Mouse (Mus musculus) E14TG2a.4 (cell line): ENCODE measurements around the gene Epha6.

Experiments
- H3K27me3 ChIP-seq: 2 replicates; pipeline ENCODE4 v1.6.1; 2014; ENCODE audit warnings: low read length, control low read depth; ENCODE audit not compliant: insufficient read depth
- H3K36me3 ChIP-seq: 2 replicates; pipeline ENCODE4 v1.6.1; 2014; ENCODE audit warnings: low read length, control low read depth; ENCODE audit not compliant: insufficient read depth
- H3K4me1 ChIP-seq: replicated peaks from 2 replicates; pipeline ENCODE4 v1.6.1; 2014; ENCODE audit warnings: low read depth, low read length, control low read depth
- H3K4me3 ChIP-seq: replicated peaks from 2 replicates; pipeline ENCODE4 v1.5.1; 2014; ENCODE audit warnings: mild to moderate bottlenecking, low read length
- H3K9me3 ChIP-seq: 2 replicates; pipeline ENCODE4 v1.6.1; 2014; ENCODE audit warnings: low read length, control low read depth
- CTCF ChIP-seq: conservative IDR thresholded peaks from 2 replicates; pipeline ENCODE4 v1.5.1; 2014; ENCODE audit warnings: low read length
- NANOG ChIP-seq: IDR thresholded peaks from 2 replicates; pipeline ENCODE4 v1.6.1; 2014; ENCODE audit warnings: borderline replicate concordance, low read length, mixed read lengths
- POU5F1 ChIP-seq: IDR thresholded peaks from 2 replicates; pipeline ENCODE4 v1.6.1; 2014; ENCODE audit warnings: low read length, borderline replicate concordance

The Epha6 gene

DNA sequence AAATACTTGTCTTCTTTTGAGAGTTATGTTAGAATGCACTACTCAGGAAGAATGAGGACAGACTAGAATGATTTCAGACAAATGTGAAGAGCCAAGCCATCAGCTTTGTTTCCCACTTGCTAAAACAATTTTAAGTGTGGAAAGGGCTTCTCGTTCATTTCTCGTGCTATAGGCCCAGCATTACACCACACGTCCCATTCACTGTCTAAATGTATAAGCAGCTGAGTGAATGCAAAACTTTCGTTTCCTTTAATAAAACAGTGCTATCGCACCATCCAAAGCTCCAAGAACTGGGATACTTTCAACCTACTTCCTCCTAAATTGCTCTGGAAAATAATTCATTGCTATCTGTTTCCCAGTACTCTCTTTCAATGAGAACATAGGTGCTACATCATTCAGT is 916.2 kb downstream of the Epha6 start:
- no peak for TF ChIP-seq POU5F1
- TF ChIP-seq CTCF: no peak
- no peak for TF ChIP-seq NANOG
- Histone ChIP-seq H3K4me3 (no peak overlapping the region), H3K27me3 (no peaks in the 10 kb centered on the region)

DNA sequence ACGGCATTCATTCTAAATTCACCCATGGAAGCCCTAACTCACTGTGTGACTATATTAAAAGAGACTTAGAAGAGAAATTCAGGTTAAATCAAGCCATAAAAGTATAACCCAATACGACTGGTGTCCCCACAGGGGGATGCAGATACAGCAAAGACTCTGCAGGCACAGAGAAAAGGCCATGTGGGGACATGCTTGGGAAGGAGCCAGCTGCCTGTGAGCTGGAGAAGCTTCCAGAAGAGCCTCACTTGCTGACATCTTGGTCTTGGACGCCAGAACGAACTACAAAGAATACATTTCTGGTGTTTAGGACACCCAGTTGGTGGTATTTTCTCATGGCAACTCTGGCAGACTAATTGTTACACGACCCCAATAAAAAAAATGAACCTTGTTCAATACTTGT is 920.2 kb downstream of the Epha6 start:
- H3K4me3 ChIP-seq: no peak overlapping the region

More for the DNA sequence above, 916.2 kb downstream of the Epha6 start:
- Histone ChIP-seq H3K9me3 (0 out of 2 replicates have a peak, but pooled peaks cover 7% of the 10 kb centered on the region), H3K4me1 (no peaks in the 10 kb centered on the region), H3K36me3 (no peaks in the 10 kb centered on the region)

DNA sequence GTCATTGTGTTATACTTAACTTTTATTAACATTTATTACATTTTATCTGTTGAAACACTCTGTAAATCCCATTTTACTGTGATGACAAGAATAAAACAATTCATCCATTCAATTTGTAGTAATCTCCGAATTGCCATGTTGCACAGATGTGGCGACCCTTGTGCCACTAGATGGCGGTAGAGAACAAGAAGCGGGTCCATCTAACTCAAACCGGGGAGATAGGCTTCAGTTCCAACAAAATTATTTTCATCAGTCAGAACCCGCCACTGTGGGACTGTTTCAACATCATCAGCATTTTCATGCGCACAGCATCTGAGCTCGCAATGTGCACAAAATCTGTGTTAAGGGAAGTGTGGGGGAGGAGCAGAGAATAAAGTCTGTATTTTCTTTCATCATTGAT is 921.9 kb downstream of the Epha6 start:
- Histone ChIP-seq H3K9me3 (0 out of 2 replicates have a peak, but pooled peaks cover under 1% of the 10 kb centered on the region), H3K27me3 (no peaks in the 10 kb centered on the region), H3K4me3 (no peak overlapping the region), H3K36me3 (no peaks in the 10 kb centered on the region), H3K4me1 (no peaks in the 10 kb centered on the region)
- TF ChIP-seq CTCF (peak; percentile 90), POU5F1 (no peak), NANOG (no peak)

More for the DNA sequence above, 920.2 kb downstream of the Epha6 start:
- Histone ChIP-seq H3K36me3 (no peaks in the 10 kb centered on the region), H3K27me3 (no peaks in the 10 kb centered on the region), H3K9me3 (0 out of 2 replicates have a peak, but pooled peaks cover 7% of the 10 kb centered on the region), H3K4me1 (no peaks in the 10 kb centered on the region)
- TF ChIP-seq POU5F1: no peak
- TF ChIP-seq NANOG: no peak
- no peak for TF ChIP-seq CTCF

DNA sequence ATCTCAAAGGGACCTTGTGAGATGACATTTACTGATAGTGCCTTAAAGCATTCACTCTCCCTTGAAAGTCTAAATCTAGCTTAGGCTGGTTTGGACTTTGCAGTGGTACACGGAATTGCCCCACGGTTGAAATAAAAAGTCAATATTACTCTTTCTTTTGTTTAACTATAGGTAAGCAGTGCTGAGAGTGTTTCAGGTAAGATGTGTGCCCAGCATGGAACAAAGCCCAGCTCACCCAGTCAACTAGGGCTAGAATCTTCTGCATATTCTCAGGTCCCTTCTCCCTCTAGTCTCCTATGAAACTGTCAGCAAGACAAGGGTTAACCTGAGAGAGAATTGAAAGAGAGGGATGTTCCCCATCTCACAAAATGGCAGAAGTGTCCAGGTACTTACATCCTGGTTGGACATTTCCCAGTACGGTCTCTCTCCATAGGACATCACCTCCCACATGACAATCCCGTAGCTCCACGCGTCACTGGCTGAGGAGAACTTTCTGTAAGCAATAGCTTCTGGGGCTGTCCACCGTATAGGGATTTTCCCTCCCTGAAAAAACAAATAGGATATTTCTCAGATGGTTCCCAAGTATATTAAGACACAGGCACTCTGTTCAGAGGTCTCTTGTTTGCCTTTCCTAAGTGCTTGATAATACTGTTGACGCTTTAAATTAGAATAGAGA is 923.0 kb downstream of the Epha6 start:
- Histone ChIP-seq H3K36me3 (no peaks in the 10 kb centered on the region), H3K4me3 (no peak overlapping the region), H3K27me3 (no peaks in the 10 kb centered on the region), H3K9me3 (no peaks in the 10 kb centered on the region), H3K4me1 (no peaks in the 10 kb centered on the region)
- no peak for TF ChIP-seq POU5F1

DNA sequence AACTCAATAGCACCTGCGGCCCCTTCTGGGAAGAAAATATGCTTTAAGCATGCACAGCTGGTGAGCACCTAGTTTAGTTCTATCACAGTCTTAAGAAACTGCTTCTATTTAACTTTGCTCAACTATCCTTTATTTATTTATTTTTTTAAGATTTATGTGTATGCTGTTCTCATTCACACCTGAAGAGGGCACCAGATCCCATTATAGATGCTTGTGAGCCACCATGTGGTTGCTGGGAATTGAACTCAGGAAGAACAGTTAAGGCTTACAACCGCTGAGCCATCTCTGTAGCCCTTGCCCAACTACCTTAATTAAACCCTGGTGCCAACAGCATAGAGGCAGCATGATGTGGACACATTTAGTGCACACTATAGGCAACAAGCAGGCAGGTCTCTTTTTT is 938.4 kb downstream of the Epha6 start:
- no peaks in the 10 kb centered on the region for H3K9me3 ChIP-seq
- H3K4me1 ChIP-seq: no peaks in the 10 kb centered on the region
- no peak overlapping the region for H3K4me3 ChIP-seq
- H3K27me3 ChIP-seq: no peaks in the 10 kb centered on the region
- no peaks in the 10 kb centered on the region for H3K36me3 ChIP-seq
- TF ChIP-seq POU5F1 (no peak), CTCF (peak; percentile 28), NANOG (no peak)

DNA sequence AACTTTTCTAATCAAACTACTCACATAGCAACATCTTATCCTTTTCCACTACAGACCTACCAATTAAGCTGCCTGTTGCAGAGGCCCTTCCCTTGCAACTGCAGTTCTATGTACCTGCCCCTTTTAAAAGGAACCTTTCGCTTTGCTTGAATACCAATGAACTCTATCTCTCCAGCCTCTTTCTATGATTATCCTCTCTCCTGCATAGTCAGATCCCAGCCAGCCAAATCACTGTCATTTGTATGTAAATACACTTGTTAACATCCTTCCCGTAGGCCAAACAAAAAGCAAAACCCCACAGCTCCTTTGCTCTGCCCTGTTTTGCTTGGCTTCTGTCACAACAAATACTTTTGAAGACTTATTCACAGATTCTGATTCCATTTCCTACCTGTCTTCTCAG is 961.6 kb downstream of the Epha6 start:
- H3K27me3 ChIP-seq: no peaks in the 10 kb centered on the region
- no peaks in the 10 kb centered on the region; the same call in 1 of the 2 replicates for H3K9me3 ChIP-seq
- H3K4me3 ChIP-seq: no peak overlapping the region
- peaks cover 23% of the 10 kb centered on the region for H3K4me1 ChIP-seq
- H3K36me3 ChIP-seq: no peaks in the 10 kb centered on the region
- TF ChIP-seq CTCF: no peak
- TF ChIP-seq NANOG: no peak; the same call in 1 of the 2 replicates
- TF ChIP-seq POU5F1: no peak

DNA sequence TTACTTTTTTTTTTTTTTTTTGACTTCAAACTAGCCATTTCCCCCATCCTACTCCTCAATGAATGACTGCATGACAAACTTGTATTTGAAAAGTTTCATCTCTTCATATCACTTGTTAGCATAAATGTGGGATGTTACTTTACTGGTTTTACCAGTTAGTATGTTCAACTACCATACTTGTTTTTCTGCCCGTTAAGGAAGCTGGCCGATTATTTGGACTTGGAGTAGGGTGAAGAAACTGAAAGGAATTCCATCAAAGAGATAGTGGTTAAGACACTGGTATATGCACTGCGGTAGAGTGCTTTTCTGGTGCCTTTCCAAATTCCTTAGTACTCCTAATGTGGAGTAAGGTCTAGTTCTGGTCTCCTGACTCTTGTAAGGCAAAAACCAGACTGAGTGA is 965.3 kb downstream of the Epha6 start:
- H3K36me3 ChIP-seq: no peaks in the 10 kb centered on the region
- no peak for TF ChIP-seq NANOG
- no peak for TF ChIP-seq CTCF
- no peak for TF ChIP-seq POU5F1
- no peaks in the 10 kb centered on the region for H3K9me3 ChIP-seq
- peaks cover 27% of the 10 kb centered on the region for H3K4me1 ChIP-seq
- H3K27me3 ChIP-seq: no peaks in the 10 kb centered on the region
- peak overlapping the region; percentile 88; the same call in 1 of the 2 replicates for H3K4me3 ChIP-seq

DNA sequence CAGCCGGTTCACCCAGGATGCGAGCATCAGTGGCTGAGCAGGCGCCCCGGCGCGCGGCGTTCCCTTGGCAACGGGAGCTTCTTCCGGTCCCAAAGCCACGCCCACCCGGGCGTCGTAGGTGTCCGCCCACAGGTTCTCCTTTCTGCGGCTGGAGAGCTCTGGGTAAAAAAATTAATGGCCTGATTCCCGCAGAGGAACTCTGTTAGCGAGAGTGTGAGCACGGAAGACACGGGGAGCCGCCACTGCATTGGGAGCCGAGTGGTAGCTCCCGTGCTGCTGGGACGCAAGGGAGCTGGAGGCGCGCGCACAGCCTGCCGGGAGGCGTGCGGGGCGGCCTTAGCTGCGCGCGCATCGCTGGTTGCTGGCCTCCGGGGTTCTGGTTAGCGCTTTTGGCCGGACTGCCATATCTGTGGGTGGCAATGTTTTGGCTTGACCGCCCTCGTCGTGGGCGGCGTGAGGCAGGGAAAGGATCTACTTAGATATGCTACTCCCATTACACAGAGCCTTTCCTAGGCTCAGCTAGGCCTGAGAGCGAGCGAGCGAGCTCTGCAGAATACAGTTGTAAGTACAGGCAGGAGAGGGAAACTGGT is 966.1 kb downstream of the Epha6 start, which contains the start of gene Arl6:
Arl6 (minus strand) TSS at position 290 of the 590 bp plus-strand sequence.
- Histone ChIP-seq H3K36me3 (no peaks in the 10 kb centered on the region), H3K4me1 (peaks cover 21% of the 10 kb centered on the region), H3K4me3 (peak within 1 kb of the TSS; percentile 88), H3K9me3 (no peaks in the 10 kb centered on the region), H3K27me3 (no peaks in the 10 kb centered on the region)
- no peak for TF ChIP-seq CTCF
- TF ChIP-seq POU5F1: no peak
- TF ChIP-seq NANOG: no peak

DNA sequence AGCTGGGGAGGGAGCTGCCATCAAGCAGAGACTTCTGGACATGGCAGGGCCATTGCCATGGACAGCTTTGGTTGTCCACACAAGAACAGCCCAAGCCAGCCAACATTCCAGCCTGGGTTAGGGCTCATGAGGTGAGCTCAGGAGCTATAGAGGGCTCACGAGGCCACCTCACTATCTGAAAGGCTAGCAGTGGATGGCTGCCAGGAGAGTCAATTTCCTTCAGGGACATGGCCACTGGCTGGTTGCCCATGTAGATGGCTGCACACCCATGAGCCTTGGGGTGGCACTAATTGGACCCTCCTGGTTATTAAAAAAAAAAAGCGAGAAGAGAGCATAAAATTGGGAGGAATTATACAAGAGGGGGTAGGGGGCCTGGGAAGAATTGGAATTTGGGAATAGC is 970.7 kb downstream of the Epha6 start:
- peaks cover 9% of the 10 kb centered on the region for H3K36me3 ChIP-seq
- no peaks in the 10 kb centered on the region for H3K27me3 ChIP-seq
- peaks cover 4% of the 10 kb centered on the region; the same call in 1 of the 2 replicates for H3K4me1 ChIP-seq
- no peak for TF ChIP-seq POU5F1
- no peak for TF ChIP-seq NANOG
- no peak overlapping the region for H3K4me3 ChIP-seq
- no peaks in the 10 kb centered on the region for H3K9me3 ChIP-seq
